Mouse (Mus musculus) adrenal gland, adult 8-10 months (tissue): ENCODE measurements around the gene Specc1l. TPM values are rescaled to one million over a fixed set of nuclear protein-coding genes. Genes with fewer than 3 reads are reported as not detected.

Source experiments
- total RNA-seq, 4 experiments: library from RNA; stranded (reverse); gene quantifications; 2 replicates each; pipeline ENCODE4 v1.2.4; 2022

Specc1l gene
- total RNA-seq, 4 experiments from 2014 or later: 62.7 to 81.0 (median 64.4) TPM

Other genes with a start within 250 kb of the Specc1l start
- gene Gnaz, start 244.9 kb upstream of the Specc1l start, total RNA-seq: 10 to 100 TPM in 2 of 4 experiments, 1 to 10 TPM in 2; 3.6 to 14.9 (median 8.5) TPM
- gene Rsph14, start 179.5 kb upstream of the Specc1l start, total RNA-seq: 1 to 10 TPM in 2 of 4 experiments, under 1 TPM in 1, not detected in 1; 0.91 to 3.3 (median 1.5) TPM
- gene Rab36, start 175.0 kb upstream of the Specc1l start, total RNA-seq: 10 to 100 TPM; 14.1 to 46.3 (median 30.9) TPM
- gene Bcr, start 151.5 kb upstream of the Specc1l start, total RNA-seq: 10 to 100 TPM; 33.7 to 76.4 (median 56.5) TPM
- 1 to 10 TPM; 1.6 to 5.2 (median 2.4) TPM for gene Adora2a, start 104.8 kb downstream of the Specc1l start, total RNA-seq
- 1 to 10 TPM in 3 of 4 experiments, under 1 TPM in 1; 0.65 to 1.9 (median 1.4) TPM for gene Upb1, start 189.0 kb downstream of the Specc1l start, total RNA-seq